Mouse (Mus musculus) heart, postnatal 25 days (tissue): ENCODE results near the gene Glt28d2. TPM values are rescaled to one million over a fixed set of nuclear protein-coding genes. Genes with fewer than 3 reads are reported as not detected.
A peak's percentile ranks its signal among the peaks of the same experiment; 100 is the strongest.

Experiments used
- DNase-seq: peaks from one replicate; pipeline ENCODE4 v3.0.0; 2022; ENCODE audit warnings: low spot score
- intact Hi-C: fragments of 180-260 bp; cut with DNase I; formaldehyde crosslinking; loops from one replicate; pipeline ENCODE4 v1.15.1; 2025
- total RNA-seq, 2 experiments: library from RNA; stranded (reverse); gene quantifications; 2 replicates each; pipeline ENCODE4 v1.2.3; 2021

The Glt28d2 gene
- total RNA-seq, 2 experiments from 2014 or later: 3.9 to 5.0 TPM

DNA sequence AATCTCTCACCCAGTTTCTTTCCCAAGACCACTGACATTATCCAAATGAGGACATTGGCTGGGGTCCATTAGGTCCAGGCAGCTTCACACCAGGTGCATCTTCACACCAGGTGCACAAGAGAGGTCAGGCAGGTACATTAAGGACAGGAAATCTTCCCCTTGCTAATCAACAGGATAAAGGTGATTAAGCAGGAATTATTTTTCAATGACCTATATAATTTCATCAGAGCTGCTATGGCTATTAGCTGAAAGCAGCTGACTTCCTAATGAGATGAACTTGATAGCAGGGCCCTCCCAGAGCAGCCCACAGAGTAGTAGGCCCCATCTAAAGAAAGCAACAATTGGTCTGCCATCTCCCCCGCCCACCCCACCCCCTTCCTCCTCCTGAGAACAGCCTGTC is 1.4 kb downstream of the Glt28d2 start:
- intact Hi-C loops: no loop called here
- DNase-seq: no peak

DNA sequence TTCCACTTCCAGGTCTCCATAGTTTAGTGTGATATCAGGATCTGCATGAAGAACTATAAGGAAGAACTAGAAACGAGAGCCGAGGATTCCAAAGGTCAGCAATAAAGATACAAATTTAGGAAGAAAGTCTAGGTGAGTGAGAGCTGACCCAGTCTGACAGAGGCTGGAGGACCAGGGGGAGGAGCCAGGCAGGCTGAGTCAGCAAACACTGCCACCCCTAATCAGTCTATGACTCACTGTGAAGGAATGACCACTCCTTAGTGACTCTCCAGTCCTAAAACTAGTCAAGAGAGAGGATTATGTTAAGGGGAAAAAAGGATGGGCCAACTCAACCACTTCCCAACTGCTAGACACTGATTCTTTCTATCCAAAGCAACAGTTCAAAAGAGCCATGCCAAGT is 6.6 kb downstream of the Glt28d2 start:
- intact Hi-C loops: loop anchor here (5.0 kb wide), 1 partner anchor 33 kb away; no protein-coding TSS in a partner anchor

DNA sequence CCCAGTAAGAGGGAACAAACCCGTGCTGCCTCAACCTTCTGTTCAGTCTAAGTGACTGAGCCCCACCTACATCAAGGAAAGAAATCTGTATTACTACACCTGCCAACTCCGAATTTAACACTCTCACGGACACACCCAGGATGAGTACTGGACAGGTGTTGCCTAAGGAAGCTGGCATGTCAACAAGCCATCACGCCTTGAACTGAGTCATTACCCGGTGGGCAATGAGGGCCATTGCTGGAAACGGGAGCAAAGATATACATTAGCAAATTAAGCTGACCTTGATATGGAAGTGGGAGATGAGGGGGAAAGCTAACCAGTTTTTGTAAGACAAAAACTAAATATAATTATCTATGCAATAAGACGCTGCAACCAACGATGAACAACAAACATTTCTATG is 7.2 kb downstream of the Glt28d2 start:
- no peak for DNase-seq
- intact Hi-C loops: loop anchor here (5.0 kb wide), 1 partner anchor 33 kb away; no protein-coding TSS in a partner anchor

More for the DNA sequence above, 6.6 kb downstream of the Glt28d2 start:
- peak; percentile 3 for DNase-seq

DNA sequence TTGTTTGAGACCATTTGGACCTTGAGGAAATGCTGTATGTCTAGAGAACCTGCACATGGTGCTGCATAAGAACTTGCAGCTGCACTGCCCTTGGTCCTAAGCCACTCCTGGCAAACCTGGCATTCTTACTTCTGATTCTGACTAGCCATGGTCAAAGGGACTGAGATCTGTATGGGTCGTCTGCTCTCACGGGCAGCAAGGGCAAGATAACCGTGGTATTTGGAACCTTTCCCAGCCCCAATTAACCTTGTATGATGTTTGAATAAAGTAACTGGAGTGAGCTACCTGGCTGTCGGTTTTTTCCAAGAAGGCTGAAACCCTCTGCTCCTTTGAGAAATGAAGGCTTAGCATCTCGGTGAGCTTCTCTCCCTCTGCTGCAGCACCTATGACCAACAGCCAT is 8.4 kb downstream of the Glt28d2 start:
- intact Hi-C loops: no loop called here
- no peak for DNase-seq

DNA sequence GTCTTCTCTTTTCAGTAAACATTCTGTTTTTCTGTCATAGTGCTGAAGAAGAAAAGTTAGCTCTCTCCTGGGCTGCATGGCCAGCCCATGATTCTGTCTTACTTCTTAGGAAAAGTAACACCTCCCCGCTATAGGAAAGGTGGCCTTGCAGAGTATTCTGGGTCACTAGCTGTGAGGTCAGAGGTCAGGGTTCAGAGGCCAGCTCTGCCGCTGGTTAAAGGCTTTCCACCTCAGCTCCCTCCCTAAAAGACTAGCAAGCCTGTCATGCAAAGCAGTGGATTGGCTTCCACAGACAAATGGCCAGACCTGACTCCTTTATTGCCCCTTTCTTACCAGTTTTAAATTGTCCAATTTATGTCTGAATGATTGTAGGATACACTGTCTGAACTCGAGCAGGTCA is 23.3 kb downstream of the Glt28d2 start:
- DNase-seq: no peak
- intact Hi-C loops: no loop called here

DNA sequence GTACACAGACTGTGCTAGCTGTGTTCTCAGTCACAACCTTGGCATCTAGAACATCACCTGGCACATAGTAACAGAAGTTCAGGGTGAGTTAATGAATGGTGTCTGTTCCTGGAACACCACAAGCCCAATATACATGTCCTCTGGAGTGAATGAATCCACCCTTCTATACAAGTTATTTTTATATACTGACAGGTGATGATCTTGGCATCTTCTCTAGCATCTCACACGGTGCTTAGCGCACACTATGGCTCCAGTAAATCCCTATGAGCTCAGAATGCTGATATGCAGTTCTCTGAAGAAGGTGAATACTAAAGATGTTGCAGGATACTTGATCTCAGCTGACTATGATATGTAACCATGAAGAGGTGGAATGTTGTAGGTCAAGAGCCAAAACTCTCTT is 24.4 kb downstream of the Glt28d2 start:
- intact Hi-C loops: no loop called here
- no peak for DNase-seq

DNA sequence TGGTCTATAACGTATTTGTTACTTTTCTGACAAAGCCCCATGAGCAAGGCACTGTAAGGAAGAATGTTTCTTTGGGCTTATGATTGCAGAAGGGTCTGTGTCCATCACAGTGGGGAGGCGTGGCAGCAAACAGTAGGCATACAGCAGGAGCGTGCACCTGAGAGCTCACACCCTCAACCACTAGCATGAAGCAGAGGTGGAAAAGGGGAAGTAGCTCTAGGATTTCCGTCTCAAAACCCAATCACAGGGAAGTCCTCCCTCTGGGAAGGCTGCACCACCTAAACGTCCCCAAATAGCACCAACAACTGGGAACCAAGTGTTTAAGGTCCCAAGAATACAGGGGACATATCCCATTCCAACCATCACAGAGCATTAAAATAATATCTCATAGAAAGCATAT is 26.3 kb downstream of the Glt28d2 start:
- intact Hi-C loops: no loop called here
- no peak for DNase-seq

DNA sequence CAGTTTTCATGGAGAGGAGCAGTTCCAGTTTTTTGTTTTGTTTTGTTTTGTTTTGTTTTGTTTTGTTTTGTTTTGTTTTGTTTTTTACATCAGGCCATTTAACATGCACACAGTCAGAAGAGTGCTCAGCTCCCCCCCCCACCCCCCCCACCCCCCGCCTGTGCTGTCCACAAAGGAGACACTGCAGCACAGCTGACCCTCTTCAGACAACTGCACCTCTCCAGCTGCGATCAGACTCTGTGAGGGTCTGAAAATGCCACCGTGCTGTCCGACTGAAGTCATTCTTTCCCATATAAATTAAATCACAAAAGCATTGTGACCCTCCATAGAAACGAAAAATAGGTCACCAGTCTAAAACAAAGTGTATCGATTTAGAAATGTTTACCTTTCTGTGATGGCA is 28.0 kb downstream of the Glt28d2 start:
- intact Hi-C loops: no loop called here
- DNase-seq: no peak

DNA sequence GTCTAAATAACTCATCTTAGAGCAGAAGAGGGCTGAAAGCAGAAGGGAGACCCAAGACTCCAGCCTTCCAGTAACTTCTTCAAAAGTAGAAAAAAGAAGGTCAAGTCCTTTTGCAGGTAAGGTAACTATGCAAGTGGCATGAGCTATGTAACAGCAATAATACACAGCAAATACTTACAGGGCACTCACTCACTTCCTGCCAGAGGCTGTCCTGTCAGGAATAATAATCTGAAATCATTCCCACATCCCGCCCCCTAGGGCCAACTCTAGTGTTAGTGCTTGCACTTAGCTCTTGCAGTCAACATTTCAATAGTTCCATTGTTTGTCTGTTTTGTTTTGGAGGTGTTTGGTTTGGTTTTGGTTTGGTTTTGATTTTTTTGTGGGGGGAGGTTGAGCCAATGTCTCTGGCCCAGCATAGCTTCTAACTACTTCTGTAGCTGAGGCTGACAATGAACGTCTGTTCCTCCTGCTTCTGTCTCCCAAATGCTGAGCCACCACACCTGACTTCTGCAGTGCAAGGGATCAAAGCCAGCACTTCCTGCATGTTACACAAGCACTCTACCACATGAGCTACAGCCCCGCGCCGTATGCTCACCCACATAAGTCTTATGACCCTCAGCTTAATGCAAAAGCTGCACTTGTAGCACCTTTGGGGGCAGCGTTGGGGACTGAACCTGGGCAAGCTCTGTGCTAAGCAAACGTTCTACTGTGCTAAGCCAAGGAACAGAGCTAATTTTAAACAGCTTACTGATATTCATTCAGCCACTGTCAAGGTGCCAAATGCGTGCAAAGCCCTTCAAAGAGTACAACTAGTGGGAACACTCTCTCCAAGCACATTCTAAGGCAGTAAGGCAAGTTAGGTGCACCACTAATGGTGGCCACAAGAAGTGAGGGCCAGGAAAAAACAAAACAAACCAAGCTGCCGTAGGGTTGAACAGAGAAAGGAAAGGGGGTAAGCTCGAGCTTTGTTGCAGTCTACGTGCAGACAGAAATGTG is 28.9 kb downstream of the Glt28d2 start:
- DNase-seq: no peak
- intact Hi-C loops: no loop called here

DNA sequence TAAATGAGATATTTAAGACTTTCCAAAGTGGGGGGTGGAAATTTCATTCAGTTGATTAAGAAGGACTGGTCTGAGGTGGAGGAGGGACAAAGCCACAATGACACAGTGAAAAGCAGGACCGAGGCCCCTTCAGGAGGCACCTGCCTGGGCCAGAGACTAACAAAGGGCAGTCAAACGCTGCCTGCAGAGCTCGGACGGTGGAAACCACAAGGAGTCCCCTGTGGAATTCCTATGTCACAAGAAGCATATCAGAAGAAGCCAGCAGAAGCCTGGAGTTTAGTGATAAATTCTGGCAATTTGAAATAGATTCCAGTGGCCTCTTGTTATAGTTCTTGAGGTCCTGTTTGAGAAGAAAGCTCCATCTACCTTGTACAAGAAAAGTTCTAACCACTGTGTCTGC is 30.2 kb downstream of the Glt28d2 start:
- intact Hi-C loops: no loop called here
- DNase-seq: no peak

DNA sequence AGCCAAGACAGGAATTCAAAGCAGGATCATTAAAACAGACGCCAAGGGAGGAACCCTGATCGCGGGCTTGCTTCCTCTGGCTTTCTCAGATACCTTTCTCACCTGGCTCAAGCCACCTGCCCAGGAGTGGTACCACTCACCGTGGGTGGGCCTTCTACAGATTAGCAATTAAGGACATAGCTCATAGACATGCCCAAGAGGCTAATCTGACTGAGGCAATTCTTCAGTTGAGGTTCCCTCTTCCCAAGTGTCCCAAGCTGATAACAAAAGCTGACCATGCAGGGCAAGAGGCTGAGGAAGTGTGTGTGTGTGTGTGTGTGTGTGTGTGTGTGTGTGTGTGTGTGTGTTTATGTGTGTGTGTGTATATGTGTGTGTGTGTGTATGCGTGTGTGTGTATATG is 31.4 kb downstream of the Glt28d2 start:
- intact Hi-C loops: no loop called here
- DNase-seq: no peak

DNA sequence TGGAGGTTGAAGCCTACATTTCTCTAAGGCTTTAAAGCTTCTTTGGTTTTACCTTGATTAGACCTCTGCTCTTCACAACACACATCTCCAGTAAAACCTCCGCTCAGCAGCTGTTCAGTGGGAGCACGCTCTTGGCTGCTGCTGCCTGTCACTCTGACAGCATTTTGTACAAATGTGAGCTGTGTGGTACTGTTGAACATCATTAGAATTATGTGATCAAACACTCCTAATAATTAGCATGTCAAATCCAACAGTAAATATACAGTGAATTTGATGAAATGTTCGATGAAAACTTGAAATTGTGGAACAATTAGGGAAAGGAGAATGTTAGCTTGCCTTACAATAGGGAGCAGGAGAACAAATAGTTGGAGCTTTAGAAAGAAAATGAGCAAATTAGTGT is 32.3 kb downstream of the Glt28d2 start:
- intact Hi-C loops: no loop called here
- no peak for DNase-seq

DNA sequence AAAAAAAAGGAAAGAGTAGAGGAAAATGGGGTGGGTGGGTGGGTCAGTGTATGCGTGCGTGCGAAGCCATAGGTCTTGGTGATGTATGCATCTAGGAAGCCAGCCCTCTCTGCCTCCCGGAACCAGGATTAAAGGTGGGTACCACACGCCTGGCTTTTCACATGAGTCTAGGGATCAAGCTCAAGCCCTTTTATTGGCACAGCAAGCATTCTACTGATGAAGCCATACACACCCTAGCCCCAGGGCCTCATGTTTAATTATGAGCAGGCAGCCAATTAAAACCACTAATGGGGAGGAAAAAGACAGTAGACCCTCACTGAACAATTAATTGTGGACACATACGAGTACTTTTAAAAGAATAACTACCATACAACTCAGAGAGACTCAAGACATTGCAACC is 33.2 kb downstream of the Glt28d2 start:
- intact Hi-C loops: no loop called here
- no peak for DNase-seq

DNA sequence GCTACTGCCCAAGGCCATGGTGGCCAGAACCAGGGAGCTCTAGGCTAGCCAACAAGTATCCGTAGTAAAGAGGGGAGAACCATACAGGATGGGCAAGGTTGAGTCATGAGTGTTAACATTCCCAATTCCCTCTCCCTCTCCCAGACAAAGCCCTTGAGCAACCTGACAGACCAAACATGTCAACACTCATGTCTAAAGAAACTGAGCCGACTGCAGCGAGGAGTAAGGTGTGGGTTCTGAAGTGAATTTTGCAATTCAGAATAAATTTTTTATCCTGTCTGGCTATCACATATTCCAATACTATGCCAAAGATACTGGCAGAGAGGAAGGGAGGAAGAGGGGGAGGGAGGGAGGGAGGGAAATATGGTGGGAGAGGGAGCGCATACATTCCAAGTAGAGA is 33.6 kb downstream of the Glt28d2 start:
- intact Hi-C loops: no loop called here
- DNase-seq: no peak

DNA sequence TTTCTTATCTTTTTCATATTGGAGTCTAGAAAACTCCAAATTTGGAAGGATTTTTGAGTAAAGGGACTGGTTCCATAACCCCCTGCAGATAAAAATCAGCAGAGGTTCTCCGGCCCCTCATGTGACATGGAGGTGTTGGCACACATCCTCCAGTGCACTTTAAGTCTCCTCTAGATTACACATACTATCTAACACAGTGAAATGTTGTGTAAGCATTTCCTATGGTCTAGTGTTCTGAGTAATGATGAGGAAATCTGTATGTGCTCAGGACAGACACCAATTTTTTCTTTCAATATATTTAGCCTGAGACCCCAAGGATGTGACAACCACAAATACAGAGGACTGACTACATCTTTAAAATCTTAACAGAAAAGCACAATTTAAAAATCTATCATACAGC is 37.2 kb downstream of the Glt28d2 start:
- intact Hi-C loops: no loop called here

DNA sequence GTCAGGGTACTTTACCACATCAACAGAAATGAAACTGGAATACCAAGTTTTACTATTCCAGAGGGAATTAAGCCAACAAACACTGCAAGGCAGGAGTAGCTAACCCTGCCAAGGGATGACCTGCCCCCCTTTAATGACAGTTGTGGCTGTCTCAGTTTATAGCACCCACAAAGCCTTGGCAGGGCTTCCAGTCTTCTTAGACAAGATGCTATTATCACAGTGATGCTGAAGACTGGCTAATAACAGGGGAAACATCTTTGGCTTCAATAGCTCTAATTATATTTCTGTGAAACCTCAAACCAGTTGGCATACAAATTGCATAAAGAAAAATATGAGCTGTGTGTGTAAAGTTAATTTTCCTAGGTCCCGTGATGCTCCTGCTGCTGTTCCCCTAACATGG is 41.0 kb downstream of the Glt28d2 start:
- DNase-seq: no peak
- intact Hi-C loops: loop anchor here (5.0 kb wide), 1 partner anchor 36 kb away; no protein-coding TSS in a partner anchor

More for the DNA sequence above, 37.2 kb downstream of the Glt28d2 start:
- no peak for DNase-seq

DNA sequence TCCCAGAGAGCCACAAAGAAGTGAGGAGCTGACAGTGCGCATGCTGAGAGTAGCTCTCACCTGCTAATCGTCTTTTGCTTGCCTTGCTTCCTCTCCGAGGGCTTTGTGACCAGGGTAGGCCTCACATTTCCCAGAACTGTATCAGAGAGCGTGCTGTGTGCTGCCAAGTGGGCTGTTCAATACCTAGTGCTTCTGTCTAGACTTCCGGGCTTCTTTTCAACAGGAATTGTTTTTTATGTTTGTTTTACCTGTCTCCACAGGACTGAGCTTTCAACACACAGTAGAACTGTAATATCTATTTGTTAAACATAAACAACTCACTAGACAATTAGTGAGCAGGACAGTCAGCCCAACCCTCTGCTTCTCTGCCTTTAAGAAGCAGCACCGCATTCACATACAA is 42.0 kb downstream of the Glt28d2 start:
- intact Hi-C loops: loop anchor here (5.0 kb wide), 1 partner anchor 37 kb away; no protein-coding TSS in a partner anchor
- no peak for DNase-seq

DNA sequence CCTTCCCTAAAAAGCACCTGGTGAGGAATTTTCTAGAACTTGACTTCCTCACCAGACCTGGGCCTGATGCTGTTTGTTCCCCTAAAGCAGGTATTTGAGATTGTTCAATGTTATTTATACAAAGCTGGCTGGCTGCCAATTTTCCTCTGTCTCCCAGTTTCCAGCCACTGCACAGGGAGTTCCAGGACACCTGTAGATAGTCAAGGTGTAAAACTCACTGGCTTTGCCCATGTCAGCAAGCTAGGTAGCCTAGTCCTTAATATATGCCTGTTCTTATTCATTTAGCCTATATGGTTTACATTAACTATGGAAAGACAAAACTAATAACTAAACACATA is 44.5 kb downstream of the Glt28d2 start:
- no peak for DNase-seq
- intact Hi-C loops: no loop called here

DNA sequence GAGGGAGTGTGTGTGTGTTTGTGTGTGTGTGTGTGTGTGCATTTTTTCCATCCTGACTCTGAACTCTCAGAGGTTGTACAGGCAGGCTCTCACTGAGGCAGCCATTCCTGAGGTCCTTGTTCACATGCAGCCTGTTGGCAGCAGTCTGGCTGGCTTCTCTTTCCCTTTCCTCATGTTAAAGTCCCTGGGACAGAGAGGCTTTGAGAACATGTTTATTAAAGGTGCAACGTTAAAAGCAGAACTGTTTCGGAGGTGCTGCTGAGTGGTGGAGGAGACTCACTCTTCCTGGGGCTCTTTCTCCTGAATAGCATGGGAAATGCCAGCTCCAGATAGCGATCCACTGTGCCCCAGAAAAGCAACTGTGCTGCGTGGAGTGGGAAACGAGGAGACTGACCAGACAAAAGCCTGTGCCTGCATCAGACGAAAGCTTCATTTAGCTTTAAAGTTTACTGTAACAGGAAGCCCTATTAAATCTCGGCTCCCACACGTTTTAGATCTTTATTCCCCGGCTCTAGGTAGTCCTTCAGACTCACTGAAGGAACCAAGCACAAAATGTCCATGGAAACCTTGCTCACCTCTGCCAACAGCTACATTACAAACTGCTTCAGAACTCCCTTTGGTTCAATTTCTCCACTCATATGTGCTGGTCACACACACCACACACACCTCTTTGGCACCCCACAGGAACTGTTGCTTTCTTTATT is 45.0 kb downstream of the Glt28d2 start:
- intact Hi-C loops: no loop called here
- no peak for DNase-seq

DNA sequence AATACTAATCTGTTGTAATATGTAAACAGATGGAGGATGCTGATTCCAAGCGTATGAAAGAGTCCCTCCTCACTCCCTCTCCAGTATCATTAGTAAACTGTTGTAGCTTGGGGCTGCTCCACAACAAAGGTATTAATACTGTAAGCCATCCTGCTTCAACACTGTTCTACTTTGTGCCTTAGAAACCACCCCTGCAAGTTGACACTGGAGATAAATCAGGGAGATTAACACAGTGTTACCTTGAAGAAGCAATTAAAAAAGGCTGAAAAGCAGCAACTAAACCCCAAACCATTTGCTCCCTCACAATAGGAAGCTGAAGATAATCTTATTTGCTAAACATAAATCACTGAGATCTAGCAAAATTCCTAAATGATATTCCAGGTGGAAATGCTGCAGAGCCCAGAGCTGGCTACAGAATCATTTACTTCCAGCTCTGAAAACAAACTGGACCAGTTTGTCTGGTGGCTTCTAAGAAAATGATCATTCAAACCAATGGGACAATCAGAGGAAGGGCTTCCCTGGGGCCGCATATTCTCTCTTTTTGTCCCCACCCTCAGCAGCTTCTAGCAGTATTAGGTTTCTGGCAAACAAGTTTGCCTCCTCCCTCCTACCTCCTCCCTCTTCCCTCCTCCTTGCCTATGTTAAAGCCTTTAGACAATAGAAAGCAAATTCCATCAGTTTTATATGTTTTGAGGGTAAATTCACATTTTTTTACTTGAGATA is 45.7 kb downstream of the Glt28d2 start:
- intact Hi-C loops: no loop called here
- no peak for DNase-seq
